Mouse (Mus musculus) heart, embryonic 12.5 days (tissue): ENCODE results near the gene Zc3h12b. TPM values are rescaled to one million over a fixed set of nuclear protein-coding genes. Genes with fewer than 3 reads are reported as not detected.
"Not testable (repeated sequence)": the region's sequence is repeated elsewhere in the genome, so short reads cannot be mapped to it uniquely, and the experiment has no call there.

Source experiments
- ATAC-seq: fragments of 200-750 bp; cut with Nextera tagmentation; 2 replicates; pipeline ENCODE4 v1.8.0; 2017; ENCODE audit warnings: moderate TSS enrichment, moderate library complexity; ENCODE audit not compliant: insufficient number of reproducible peaks, low FRiP score
- H3K27ac ChIP-seq: fragments of 300-500 bp; sonication (generic); 2 replicates; pipeline ENCODE4 v1.5.1; 2016; ENCODE audit warnings: mild to moderate bottlenecking, moderate library complexity; ENCODE audit not compliant: poor library complexity, severe bottlenecking
- H3K27me3 ChIP-seq: fragments of 300-500 bp; sonication (generic); replicated peaks from 2 replicates; pipeline ENCODE4 v1.6.1; 2016; ENCODE audit warnings: mild to moderate bottlenecking, moderate library complexity
- H3K36me3 ChIP-seq: fragments of 300-500 bp; sonication (generic); 2 replicates; pipeline ENCODE4 v1.6.1; 2016; ENCODE audit warnings: mild to moderate bottlenecking, moderate library complexity
- H3K4me1 ChIP-seq: fragments of 300-500 bp; sonication (generic); replicated peaks from 2 replicates; pipeline ENCODE4 v1.6.1; 2016; ENCODE audit warnings: mild to moderate bottlenecking
- H3K4me2 ChIP-seq: fragments of 300-500 bp; sonication (generic); 2 replicates; pipeline ENCODE4 v1.6.1; 2016; ENCODE audit warnings: mild to moderate bottlenecking, moderate library complexity
- H3K4me3 ChIP-seq: fragments of 300-500 bp; sonication (generic); 2 replicates; pipeline ENCODE4 v1.5.1; 2016; ENCODE audit warnings: mild to moderate bottlenecking
- H3K9ac ChIP-seq: fragments of 300-500 bp; sonication (generic); 2 replicates; pipeline ENCODE4 v1.6.1; 2016; ENCODE audit warnings: mild to moderate bottlenecking, moderate library complexity
- H3K9me3 ChIP-seq: fragments of 300-500 bp; sonication (generic); replicated peaks from 2 replicates; pipeline ENCODE4 v1.6.1; 2016; ENCODE audit warnings: mild to moderate bottlenecking, moderate library complexity
- WGBS: fragments of 180-500 bp; shearing (Covaris S2); methylation state at CpG from one replicate; pipeline ENCODE4 v1.1.7; 2016; 5-methylcytosine and 5-hydroxymethylcytosine counted together
- polyA plus RNA-seq: library from polyadenylated mRNA; unstranded; fragments of >200 nt; fragmentation: Nextera tagmentation; extraction: Ambion mirVana; gene quantifications from 2 replicates; pipeline ENCODE4 v1.2.1, GENCODE M21; 2016

Gene Zc3h12b
- polyA plus RNA-seq, 1 experiment from 2014 or later: 2.3 TPM

GRCm38 (mm10) chrX:95950776-95951175 is 239.3 kb downstream of the Zc3h12b start:
- H3K27me3 ChIP-seq: no peaks in the 10 kb centered on the region
- ATAC-seq: no peak
- no peak overlapping the region for H3K9ac ChIP-seq
- H3K9me3 ChIP-seq: no peaks in the 10 kb centered on the region
- peaks cover 49% of the 10 kb centered on the region for H3K36me3 ChIP-seq
- no peak overlapping the region for H3K4me2 ChIP-seq
- no peak overlapping the region for H3K27ac ChIP-seq
- 40% methylated on average over 3 of the region's 3 CpGs for WGBS
- H3K4me1 ChIP-seq: 0 out of 2 replicates have a peak, but pooled peaks cover 2% of the 10 kb centered on the region
- no peak overlapping the region for H3K4me3 ChIP-seq

- peak within 1 kb of the TSS; percentile 51; the same call in 1 of the 2 replicates for H3K27ac ChIP-seq
- peak; percentile 99 for ATAC-seq
Measured at GRCm38 (mm10) chrX:95956497-95957293, 245.2 kb downstream of the Zc3h12b start, which contains the start of gene Las1l. Gene Las1l, minus strand, starts transcription at chrX:95956962.

GRCm38 (mm10) chrX:95957461-95957860 is 246.0 kb downstream of the Zc3h12b start:
- H3K9me3 ChIP-seq, H3K27me3 ChIP-seq, H3K27ac ChIP-seq, ATAC-seq, H3K9ac ChIP-seq, H3K36me3 ChIP-seq, H3K4me1 ChIP-seq: not testable (repeated sequence)
- peak overlapping the region; percentile 30 for H3K4me3 ChIP-seq
- 37% methylated on average over 11 of the region's 11 CpGs for WGBS
- H3K4me2 ChIP-seq: peak overlapping the region; percentile 60

More at GRCm38 (mm10) chrX:95956497-95957293, 245.2 kb downstream of the Zc3h12b start, which contains the start of gene Las1l:
- H3K27me3 ChIP-seq: no peaks in the 10 kb centered on the region
- H3K9ac ChIP-seq: peak within 1 kb of the TSS; percentile 77
- 14% methylated on average over 42 of the region's 42 CpGs for WGBS
- H3K4me3 ChIP-seq: peak within 1 kb of the TSS; percentile 71
- H3K4me1 ChIP-seq: 0 out of 2 replicates have a peak, but pooled peaks cover 5% of the 10 kb centered on the region
- peaks cover 10% of the 10 kb centered on the region for H3K36me3 ChIP-seq
- peak within 1 kb of the TSS; percentile 77 for H3K4me2 ChIP-seq
- no peaks in the 10 kb centered on the region for H3K9me3 ChIP-seq

GRCm38 (mm10) chrX:95963366-95963765 is 251.9 kb downstream of the Zc3h12b start:
- Histone ChIP-seq H3K36me3 (no peaks in the 10 kb centered on the region), H3K27ac (no peak overlapping the region), H3K4me1 (no peaks in the 10 kb centered on the region), H3K9me3 (no peaks in the 10 kb centered on the region), H3K4me3 (no peak overlapping the region), H3K27me3 (peaks cover 4% of the 10 kb centered on the region; the same call in 1 of the 2 replicates), H3K9ac (no peak overlapping the region), H3K4me2 (no peak overlapping the region)
- 55% methylated on average over 2 of the region's 2 CpGs for WGBS
- no peak for ATAC-seq

DNA sequence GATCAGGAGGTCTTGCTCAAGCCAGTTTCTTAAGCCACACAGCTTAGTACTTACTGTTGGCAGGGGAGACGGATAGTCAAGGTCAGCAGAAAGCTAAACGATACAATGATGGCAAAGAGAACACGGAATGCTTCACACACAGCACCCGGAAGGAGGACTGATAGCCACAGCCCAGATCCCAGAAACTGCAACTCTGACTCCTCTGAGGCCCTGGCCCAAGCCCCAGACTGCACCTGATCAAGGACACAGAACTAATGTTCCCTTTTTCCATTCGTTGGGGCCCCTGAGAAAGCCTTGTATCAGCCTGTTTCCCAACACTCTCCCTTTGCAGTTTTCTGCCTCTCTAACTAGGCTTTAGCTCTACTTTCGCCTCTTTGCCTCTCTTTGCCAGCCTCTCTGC is 253.6 kb downstream of the Zc3h12b start:
- Histone ChIP-seq H3K9ac (no peak overlapping the region), H3K4me1 (no peaks in the 10 kb centered on the region), H3K9me3 (no peaks in the 10 kb centered on the region), H3K36me3 (no peaks in the 10 kb centered on the region), H3K27me3 (peaks cover 4% of the 10 kb centered on the region; the same call in 1 of the 2 replicates), H3K27ac (no peak overlapping the region), H3K4me2 (no peak overlapping the region), H3K4me3 (no peak overlapping the region)
- no peak for ATAC-seq
- 65% methylated on average over 6 of the region's 6 CpGs for WGBS

DNA sequence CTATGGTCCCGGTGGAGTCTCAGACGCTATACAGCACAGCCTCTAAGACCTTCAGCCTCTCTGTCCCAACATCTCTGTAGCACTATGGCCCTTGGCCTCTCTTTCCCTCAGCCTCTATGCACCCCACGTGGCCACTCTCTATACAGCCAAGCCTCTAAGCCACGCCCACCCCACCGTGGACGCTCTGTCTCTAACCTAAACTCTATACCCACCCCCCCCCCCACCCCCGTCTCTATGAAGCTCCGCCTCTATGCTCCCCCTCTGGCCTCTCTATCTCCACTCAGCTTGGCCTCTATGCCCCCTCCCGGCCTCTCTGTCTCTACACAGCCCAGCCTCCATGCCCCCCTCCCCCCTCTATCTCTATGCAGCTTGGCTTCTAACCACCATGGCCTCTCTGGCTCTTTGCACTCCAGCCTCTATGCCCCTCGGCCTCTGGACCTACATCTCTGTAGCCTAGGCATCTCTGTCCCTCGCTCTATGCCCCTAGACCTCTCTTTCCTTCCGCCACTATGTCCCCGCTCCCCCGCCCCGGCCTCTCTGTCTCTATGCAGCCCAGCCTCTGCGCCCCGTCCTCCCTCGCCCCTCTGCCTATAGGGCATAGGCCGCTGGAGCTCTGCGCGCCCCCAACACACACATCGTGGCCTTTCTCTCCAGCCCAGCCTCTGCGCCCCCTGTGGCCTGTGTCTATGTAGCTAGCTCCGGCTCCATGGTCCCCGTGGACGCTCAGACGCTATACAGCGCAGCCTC is 256.5 kb downstream of the Zc3h12b start:
- WGBS: 19% methylated on average over 24 of the region's 28 CpGs
- Histone ChIP-seq H3K27ac (peak overlapping the region; percentile 69; the same call in 1 of the 2 replicates), H3K9ac (peak overlapping the region; percentile 50), H3K4me1 (no peaks in the 10 kb centered on the region), H3K4me3 (peak overlapping the region; percentile 44), H3K36me3 (no peaks in the 10 kb centered on the region), H3K27me3 (peaks cover 4% of the 10 kb centered on the region; the same call in 1 of the 2 replicates), H3K4me2 (peak overlapping the region; percentile 72), H3K9me3 (no peaks in the 10 kb centered on the region)
- ATAC-seq: peak; percentile 81

- peak overlapping the region; percentile 69; the same call in 1 of the 2 replicates for H3K27ac ChIP-seq
- no peaks in the 10 kb centered on the region for H3K9me3 ChIP-seq
Measured at GRCm38 (mm10) chrX:95968594-95968965, 257.1 kb downstream of the Zc3h12b start.

DNA sequence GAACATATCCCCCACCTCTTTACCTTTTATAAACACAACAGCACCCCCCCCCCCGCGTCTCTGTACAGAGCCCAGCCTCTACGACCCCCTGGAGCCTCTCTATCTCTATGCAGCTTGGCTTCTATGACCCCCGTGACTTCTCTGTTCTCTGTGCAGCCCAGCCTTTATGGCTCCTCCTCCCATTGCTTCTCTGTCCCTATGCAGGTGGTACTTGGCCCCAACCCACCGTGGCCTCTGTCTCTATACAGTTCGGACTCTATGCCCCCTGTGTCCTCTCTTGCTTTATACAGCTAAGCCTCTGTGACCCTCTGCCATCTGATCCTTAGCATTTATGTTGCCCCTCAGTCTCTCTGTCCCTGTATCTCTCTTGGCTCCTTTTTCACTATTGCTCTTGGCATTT is 257.6 kb downstream of the Zc3h12b start:
- Histone ChIP-seq H3K27ac (no peak overlapping the region), H3K4me3 (no peak overlapping the region), H3K27me3 (peaks cover 4% of the 10 kb centered on the region; the same call in 1 of the 2 replicates), H3K9ac (no peak overlapping the region), H3K9me3 (no peaks in the 10 kb centered on the region), H3K4me1 (no peaks in the 10 kb centered on the region), H3K4me2 (peak overlapping the region; percentile 72; the same call in 1 of the 2 replicates), H3K36me3 (no peaks in the 10 kb centered on the region)
- 37% methylated on average over 6 of the region's 6 CpGs for WGBS
- ATAC-seq: no peak

More at GRCm38 (mm10) chrX:95968594-95968965, 257.1 kb downstream of the Zc3h12b start:
- peak overlapping the region; percentile 44 for H3K4me3 ChIP-seq
- peak overlapping the region; percentile 72 for H3K4me2 ChIP-seq
- ATAC-seq: peak; percentile 92
- peak overlapping the region; percentile 50 for H3K9ac ChIP-seq
- peaks cover 4% of the 10 kb centered on the region; the same call in 1 of the 2 replicates for H3K27me3 ChIP-seq
- no peaks in the 10 kb centered on the region for H3K36me3 ChIP-seq
- 19% methylated on average over 6 of the region's 6 CpGs for WGBS
- H3K4me1 ChIP-seq: no peaks in the 10 kb centered on the region

DNA sequence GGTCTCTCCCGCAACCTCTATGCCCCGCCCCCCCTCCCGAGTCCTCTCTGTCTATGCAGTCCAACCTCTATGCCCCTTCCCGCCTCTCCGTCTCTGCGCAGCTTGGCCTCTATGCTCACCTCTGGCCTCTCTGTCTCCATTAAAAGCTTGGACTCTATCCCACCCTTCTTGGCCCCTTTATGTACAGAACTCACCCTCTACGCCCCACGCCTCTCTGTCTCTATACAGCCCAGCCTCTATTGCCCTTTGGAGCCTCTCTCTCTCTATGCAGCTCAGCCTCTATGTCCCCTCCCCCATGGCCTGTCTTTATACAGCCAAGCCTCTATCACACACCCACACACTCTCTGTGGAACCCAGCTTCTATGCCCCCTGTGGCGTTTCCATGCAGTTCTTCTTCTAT is 258.5 kb downstream of the Zc3h12b start:
- Histone ChIP-seq H3K27me3 (peaks cover 4% of the 10 kb centered on the region; the same call in 1 of the 2 replicates), H3K4me1 (no peaks in the 10 kb centered on the region), H3K36me3 (no peaks in the 10 kb centered on the region), H3K9me3 (no peaks in the 10 kb centered on the region), H3K9ac (no peak overlapping the region), H3K4me3 (no peak overlapping the region), H3K4me2 (no peak overlapping the region), H3K27ac (no peak overlapping the region)
- ATAC-seq: no peak
- 91% methylated on average over 9 of the region's 9 CpGs for WGBS
